Mouse (Mus musculus) lung, embryonic 16.5 days (tissue): ENCODE data around the gene Muc20. TPM values are rescaled to one million over a fixed set of nuclear protein-coding genes. Genes with fewer than 3 reads are reported as not detected.

Experiments used
- ATAC-seq: fragments of 200-750 bp; cut with Nextera tagmentation; 2 replicates; pipeline ENCODE4 v1.8.0; 2017; ENCODE audit warnings: low read depth, mild to moderate bottlenecking, moderate library complexity
- H3K27ac ChIP-seq: fragments of 300-500 bp; sonication (generic); 2 replicates; pipeline ENCODE4 v1.5.1; 2014; ENCODE audit warnings: mild to moderate bottlenecking, control low read depth, low read length
- H3K27me3 ChIP-seq: fragments of 300-500 bp; sonication (generic); 2 replicates; pipeline ENCODE4 v1.6.1; 2014; ENCODE audit warnings: low read depth, low read length, mixed read lengths; ENCODE audit not compliant: control insufficient read depth, insufficient read depth
- H3K36me3 ChIP-seq: fragments of 300-500 bp; sonication (generic); 2 replicates; pipeline ENCODE4 v1.6.1; 2014; ENCODE audit warnings: low read length; ENCODE audit not compliant: control insufficient read depth, insufficient read depth
- H3K4me1 ChIP-seq: fragments of 300-500 bp; sonication (generic); replicated peaks from 2 replicates; pipeline ENCODE4 v1.6.1; 2014; ENCODE audit warnings: low read length, mixed read lengths; ENCODE audit not compliant: control insufficient read depth, insufficient read depth
- H3K4me2 ChIP-seq: fragments of 300-500 bp; sonication (generic); 2 replicates; pipeline ENCODE4 v1.6.1; 2014; ENCODE audit warnings: low read depth, low read length, control low read depth
- H3K4me3 ChIP-seq: fragments of 300-500 bp; sonication (generic); 2 replicates; pipeline ENCODE4 v1.5.1; 2014; ENCODE audit warnings: mild to moderate bottlenecking, low read length, control low read depth
- H3K9ac ChIP-seq: fragments of 300-500 bp; sonication (generic); 2 replicates; pipeline ENCODE4 v1.6.1; 2014; ENCODE audit warnings: low read length, control low read depth
- H3K9me3 ChIP-seq: fragments of 300-500 bp; sonication (generic); 2 replicates; pipeline ENCODE4 v1.6.1; 2016; ENCODE audit warnings: low read length; ENCODE audit not compliant: control insufficient read depth
- WGBS: fragments of 180-500 bp; shearing (Covaris S2); extraction: QIAGEN DNeasy Blood & Tissue Kit; methylation state at CpG from one replicate; pipeline ENCODE4 v1.1.7; 2014; 5-methylcytosine and 5-hydroxymethylcytosine counted together
- polyA plus RNA-seq: library from polyadenylated mRNA; unstranded; fragments of >200 nt; fragmentation: Nextera tagmentation; extraction: Ambion mirVana; gene quantifications from 2 replicates; pipeline ENCODE4 v1.2.1, GENCODE M21; 2015

Muc20 gene
- polyA plus RNA-seq, 1 experiment from 2014 or later, result 0.11 TPM

- H3K27me3 ChIP-seq, result no peaks in the 10 kb centered on the region
- WGBS, result 38% methylated on average over 5 of the region's 5 CpGs
- no peak overlapping the region for H3K27ac ChIP-seq
- H3K4me2 ChIP-seq, result no peak overlapping the region
- H3K9ac ChIP-seq, result no peak overlapping the region
- ATAC-seq, result peak; percentile 64
- no peaks in the 10 kb centered on the region for H3K36me3 ChIP-seq
- no peak overlapping the region for H3K4me3 ChIP-seq
- H3K4me1 ChIP-seq, result no peaks in the 10 kb centered on the region
- H3K9me3 ChIP-seq, result 0 out of 2 replicates have a peak, but pooled peaks cover under 1% of the 10 kb centered on the region
These were observed 13.7 kb downstream of the Muc20 start for GRCm38 (mm10) chr16:32783324-32784062.

DNA sequence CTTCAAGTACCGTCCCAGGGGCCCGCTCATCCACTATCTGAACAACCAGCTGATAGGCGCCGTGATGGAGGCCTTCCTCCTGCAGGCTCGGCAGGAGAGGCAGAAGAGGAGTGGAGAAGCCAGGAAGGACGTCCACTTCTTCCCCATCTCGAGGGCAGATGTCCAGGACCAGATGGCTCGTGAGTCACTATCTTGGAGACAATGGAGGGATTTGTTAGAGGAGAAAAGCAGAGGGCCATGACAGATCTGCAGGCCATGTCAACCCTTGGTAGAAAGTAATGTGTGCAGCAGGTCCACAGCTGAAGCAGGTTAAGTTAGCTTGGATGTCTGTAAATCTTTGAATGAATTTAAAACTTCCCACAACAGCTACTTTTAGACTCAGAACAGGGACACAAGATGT is 18.3 kb downstream of the Muc20 start:
- ATAC-seq, result no peak
- no peaks in the 10 kb centered on the region for H3K27me3 ChIP-seq
- no peaks in the 10 kb centered on the region for H3K4me1 ChIP-seq
- no peak overlapping the region for H3K27ac ChIP-seq
- H3K9me3 ChIP-seq, result no peaks in the 10 kb centered on the region
- no peak overlapping the region for H3K4me2 ChIP-seq
- 40% methylated on average over 8 of the region's 8 CpGs for WGBS
- no peak overlapping the region for H3K9ac ChIP-seq
- H3K36me3 ChIP-seq, result no peaks in the 10 kb centered on the region
- H3K4me3 ChIP-seq, result no peak overlapping the region

DNA sequence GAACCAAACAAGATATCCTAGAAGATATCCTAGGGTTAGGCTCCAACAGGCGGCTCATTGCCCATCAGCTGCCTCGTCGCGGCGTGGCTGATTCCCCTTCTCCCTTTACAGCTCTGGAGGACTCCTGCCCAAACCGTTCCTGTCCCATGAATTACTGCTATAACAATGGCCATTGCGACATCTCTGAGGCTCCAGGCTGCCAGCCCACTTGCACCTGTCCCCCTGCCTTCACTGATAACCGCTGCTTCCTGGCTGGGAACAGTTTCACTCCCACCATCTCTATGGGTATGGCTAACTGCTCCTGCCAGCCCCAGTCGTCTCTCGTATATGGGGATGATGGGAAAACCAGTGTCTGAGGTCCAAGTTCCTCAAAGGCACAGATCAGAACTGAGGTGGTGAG is 20.6 kb downstream of the Muc20 start:
- no peak overlapping the region for H3K27ac ChIP-seq
- H3K4me3 ChIP-seq, result no peak overlapping the region
- 70% methylated on average over 10 of the region's 10 CpGs for WGBS
- H3K36me3 ChIP-seq, result no peaks in the 10 kb centered on the region
- no peaks in the 10 kb centered on the region for H3K27me3 ChIP-seq
- no peak for ATAC-seq
- H3K4me1 ChIP-seq, result no peaks in the 10 kb centered on the region
- H3K9ac ChIP-seq, result no peak overlapping the region
- no peaks in the 10 kb centered on the region for H3K9me3 ChIP-seq
- no peak overlapping the region for H3K4me2 ChIP-seq

DNA sequence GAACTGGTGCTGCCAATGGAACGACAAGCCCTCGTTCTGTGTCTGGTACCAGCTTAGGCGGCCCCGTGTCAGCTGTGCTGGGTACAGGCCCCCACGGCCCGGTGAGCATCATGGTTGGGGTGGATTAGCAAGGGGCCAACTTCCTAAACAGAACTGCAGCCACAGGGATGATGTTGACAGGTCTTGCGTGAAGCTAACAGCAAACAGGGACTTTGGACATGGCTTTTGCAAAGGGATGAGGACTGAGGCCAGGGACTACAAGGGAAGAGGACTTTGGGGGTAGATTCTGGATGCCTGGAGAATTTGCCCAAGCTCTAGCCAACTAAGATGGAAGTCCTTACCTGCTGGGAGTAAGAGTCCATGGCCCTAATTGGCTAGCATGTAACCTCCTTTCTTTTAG is 30.3 kb downstream of the Muc20 start:
- H3K4me3 ChIP-seq, result no peak overlapping the region
- no peaks in the 10 kb centered on the region for H3K36me3 ChIP-seq
- H3K9ac ChIP-seq, result no peak overlapping the region
- H3K9me3 ChIP-seq, result no peaks in the 10 kb centered on the region
- H3K4me2 ChIP-seq, result no peak overlapping the region
- ATAC-seq, result no peak
- H3K27me3 ChIP-seq, result no peaks in the 10 kb centered on the region
- no peaks in the 10 kb centered on the region for H3K4me1 ChIP-seq
- no peak overlapping the region for H3K27ac ChIP-seq
- 90% methylated on average over 7 of the region's 7 CpGs for WGBS

DNA sequence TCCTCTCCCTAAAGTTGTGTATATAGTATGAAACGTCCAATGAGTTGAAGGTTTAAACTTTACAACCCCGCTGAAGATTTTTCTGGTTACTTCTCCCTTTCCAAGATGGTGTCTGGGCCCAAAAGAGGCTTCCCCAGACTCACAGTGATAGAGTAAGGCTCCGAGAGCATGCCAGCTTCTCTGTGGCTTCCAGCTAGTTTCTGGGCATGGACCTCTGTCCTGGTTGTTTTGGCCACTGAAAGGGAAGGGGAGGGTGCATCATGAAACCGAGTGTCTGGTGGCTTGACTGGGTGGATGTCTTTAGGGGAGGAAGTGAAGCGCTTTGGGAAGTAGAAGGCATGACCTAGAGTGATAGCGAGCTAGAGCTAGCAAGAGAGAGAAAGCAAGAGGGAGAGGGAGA is 32.3 kb downstream of the Muc20 start:
- Histone ChIP-seq H3K4me3 (no peak overlapping the region), H3K4me2 (no peak overlapping the region), H3K9ac (no peak overlapping the region), H3K27me3 (no peaks in the 10 kb centered on the region), H3K9me3 (no peaks in the 10 kb centered on the region), H3K4me1 (no peaks in the 10 kb centered on the region), H3K36me3 (no peaks in the 10 kb centered on the region), H3K27ac (no peak overlapping the region)
- WGBS, result 65% methylated on average over 6 of the region's 6 CpGs
- ATAC-seq, result no peak

DNA sequence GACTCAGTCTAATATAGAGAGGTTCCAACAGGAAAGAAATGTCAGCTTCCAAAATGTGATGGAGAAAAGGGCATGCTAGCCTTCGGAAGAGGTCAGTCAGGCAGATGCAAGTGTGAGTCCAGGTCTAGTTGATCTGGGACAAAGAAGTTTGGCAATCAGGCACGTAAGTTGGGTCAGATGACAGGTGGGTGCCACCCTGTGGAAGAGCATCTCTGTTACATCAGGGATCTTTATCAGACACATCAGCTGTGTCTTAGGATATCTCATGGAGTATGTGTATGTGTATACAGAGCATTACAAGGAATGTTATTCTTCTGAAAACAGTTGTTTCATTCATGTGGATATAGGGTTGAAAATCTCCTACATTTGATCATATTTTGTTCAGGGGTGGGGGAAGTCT is 32.7 kb downstream of the Muc20 start:
- Histone ChIP-seq H3K9ac (no peak overlapping the region), H3K27me3 (no peaks in the 10 kb centered on the region), H3K9me3 (no peaks in the 10 kb centered on the region), H3K4me1 (no peaks in the 10 kb centered on the region), H3K36me3 (no peaks in the 10 kb centered on the region), H3K4me2 (no peak overlapping the region), H3K4me3 (no peak overlapping the region), H3K27ac (no peak overlapping the region)
- WGBS, result 72% methylated on average over 2 of the region's 2 CpGs
- ATAC-seq, result no peak

DNA sequence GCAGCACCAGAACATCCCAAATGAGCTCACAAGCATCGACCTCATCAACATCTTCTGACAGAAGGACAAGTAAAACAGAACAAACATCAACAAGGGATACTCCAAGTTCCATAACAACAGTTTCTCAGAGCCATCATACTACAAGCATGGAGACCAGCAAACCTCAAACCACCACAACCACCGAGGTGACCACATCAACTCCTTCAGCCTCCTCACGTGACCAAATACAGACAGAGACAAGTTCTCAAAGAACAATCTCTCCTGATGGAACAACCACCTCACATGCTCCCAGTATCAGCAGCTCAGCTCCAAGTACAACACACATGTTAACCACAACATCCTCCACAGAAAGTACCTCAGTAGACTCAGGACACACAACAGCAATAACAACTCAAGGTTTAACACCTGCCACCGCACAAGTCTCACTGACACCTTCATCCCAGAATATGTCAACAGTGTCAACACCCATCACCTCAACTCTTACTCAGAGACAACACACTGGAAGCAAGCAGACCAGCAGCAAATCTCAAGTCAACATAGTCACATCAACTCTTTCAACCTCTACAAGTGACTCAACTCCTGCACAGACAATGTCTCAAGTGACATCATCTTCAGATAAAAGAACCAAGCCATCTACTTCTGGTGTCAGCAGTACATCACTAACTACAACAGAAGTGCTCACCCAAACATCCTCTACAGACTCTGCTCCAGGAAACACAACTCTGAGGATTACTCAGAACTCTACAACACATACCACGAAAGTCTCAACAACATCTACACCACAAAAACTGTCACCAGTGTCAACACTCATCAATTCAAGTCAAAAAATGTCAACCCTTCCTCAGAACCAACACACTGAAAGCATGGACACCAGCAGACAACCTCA is 46.8 kb downstream of the Muc20 start:
- no peak overlapping the region for H3K9ac ChIP-seq
- H3K4me3 ChIP-seq, result no peak overlapping the region
- H3K27me3 ChIP-seq, result no peaks in the 10 kb centered on the region
- no peak overlapping the region for H3K27ac ChIP-seq
- H3K4me2 ChIP-seq, result no peak overlapping the region
- no peaks in the 10 kb centered on the region for H3K36me3 ChIP-seq
- no peaks in the 10 kb centered on the region for H3K9me3 ChIP-seq
- H3K4me1 ChIP-seq, result no peaks in the 10 kb centered on the region
- WGBS, result 75% methylated on average over 5 of the region's 5 CpGs
- no peak for ATAC-seq

- Histone ChIP-seq H3K4me1 (no peaks in the 10 kb centered on the region), H3K4me2 (no peak overlapping the region), H3K9me3 (no peaks in the 10 kb centered on the region), H3K27ac (peak overlapping the region; percentile 35), H3K9ac (no peak overlapping the region), H3K4me3 (no peak overlapping the region), H3K27me3 (no peaks in the 10 kb centered on the region), H3K36me3 (no peaks in the 10 kb centered on the region)
- 40% methylated on average over 6 of the region's 6 CpGs for WGBS
- ATAC-seq, result peak; percentile 81
These were observed 51.4 kb downstream of the Muc20 start for GRCm38 (mm10) chr16:32745852-32746251.

DNA sequence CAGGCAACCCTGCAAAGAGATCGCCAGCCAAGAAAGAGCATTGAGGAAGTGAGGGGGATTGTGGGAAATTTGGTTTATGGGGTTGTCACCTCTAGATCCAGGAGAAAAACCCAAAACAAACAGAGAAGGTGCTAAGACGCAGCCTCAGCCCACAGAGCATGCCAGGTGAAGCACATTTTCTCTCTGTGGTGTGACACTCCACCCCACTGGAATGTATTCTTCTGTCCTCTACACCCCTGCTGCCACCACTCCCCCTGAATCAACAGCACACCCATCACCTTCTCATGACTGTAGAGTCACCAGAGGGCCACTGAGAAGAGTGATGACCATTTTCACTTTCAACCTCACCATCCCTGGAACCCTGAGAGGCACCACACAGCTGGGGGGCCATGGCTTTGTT is 54.5 kb downstream of the Muc20 start:
- 59% methylated on average over 2 of the region's 2 CpGs for WGBS
- Histone ChIP-seq H3K36me3 (no peaks in the 10 kb centered on the region), H3K4me1 (no peaks in the 10 kb centered on the region), H3K9ac (no peak overlapping the region), H3K9me3 (no peaks in the 10 kb centered on the region), H3K27me3 (no peaks in the 10 kb centered on the region), H3K4me2 (no peak overlapping the region), H3K4me3 (no peak overlapping the region), H3K27ac (no peak overlapping the region)
- no peak for ATAC-seq
